Mouse (Mus musculus): ENCODE data around the gene Pi4k2a. TPM values are rescaled to one million over a fixed set of nuclear protein-coding genes. Genes with fewer than 3 reads are reported as not detected.
"Not testable (repeated sequence)": the region's sequence is repeated elsewhere in the genome, so short reads cannot be mapped to it uniquely, and the experiment has no call there.

The Pi4k2a gene
- polyA plus RNA-seq, 1 experiment = 41.3 TPM

- DNase-seq (ENCODE audit: low read depth) = no peak
- TF ChIP-seq CTCF (IDR thresholded peaks at IDR 0.05; ENCODE audit: borderline replicate concordance, extremely low read depth, insufficient read depth, insufficient read length) (no peak), POLR2A (IDR thresholded peaks at IDR 0.05; ENCODE audit: borderline replicate concordance, extremely low read depth, insufficient read depth, insufficient read length, poor library complexity, severe bottlenecking) (no peak)
Measured at GRCm38 (mm10) chr19:42068441-42069240, 21.6 kb upstream of the Pi4k2a start.

DNA sequence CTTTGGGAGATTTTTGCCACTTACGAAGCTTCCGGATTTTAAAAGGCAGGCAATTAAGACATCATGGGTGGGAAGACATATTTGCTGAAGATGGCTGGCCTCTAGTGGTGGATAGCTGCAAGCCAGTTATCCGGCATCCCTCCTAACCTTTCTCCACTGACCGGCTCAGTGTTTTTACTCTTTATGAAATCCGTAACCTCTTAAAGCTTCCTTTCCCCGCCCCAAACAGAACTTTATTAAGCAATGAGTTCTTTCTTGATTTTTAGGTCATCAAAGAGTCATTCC, 21.1 kb upstream of the Pi4k2a start:
- TF ChIP-seq CTCF (IDR thresholded peaks at IDR 0.05; ENCODE audit: borderline replicate concordance, extremely low read depth, insufficient read depth, insufficient read length) (peak; percentile 51; the same call in 1 of the 2 replicates), POLR2A (IDR thresholded peaks at IDR 0.05; ENCODE audit: borderline replicate concordance, extremely low read depth, insufficient read depth, insufficient read length, poor library complexity, severe bottlenecking) (no peak)
- DNase-seq (ENCODE audit: low read depth) = peak; percentile 38

- no peak for DNase-seq (ENCODE audit: low read depth)
Measured at GRCm38 (mm10) chr19:42071221-42071620, 19.0 kb upstream of the Pi4k2a start.

GRCm38 (mm10) chr19:42071886-42072608, 18.2 kb upstream of the Pi4k2a start:
- DNase-seq (ENCODE audit: low read depth) = no peak
- TF ChIP-seq POLR2A (IDR thresholded peaks at IDR 0.05; ENCODE audit: borderline replicate concordance, extremely low read depth, insufficient read depth, insufficient read length, poor library complexity, severe bottlenecking) (no peak), CTCF (IDR thresholded peaks at IDR 0.05; ENCODE audit: borderline replicate concordance, extremely low read depth, insufficient read depth, insufficient read length) (no peak)

More at GRCm38 (mm10) chr19:42071221-42071620, 19.0 kb upstream of the Pi4k2a start:
- TF ChIP-seq POLR2A (IDR thresholded peaks at IDR 0.05; ENCODE audit: borderline replicate concordance, extremely low read depth, insufficient read depth, insufficient read length, poor library complexity, severe bottlenecking) (no peak), CTCF (IDR thresholded peaks at IDR 0.05; ENCODE audit: borderline replicate concordance, extremely low read depth, insufficient read depth, insufficient read length) (no peak; the same call in 1 of the 2 replicates)

DNA sequence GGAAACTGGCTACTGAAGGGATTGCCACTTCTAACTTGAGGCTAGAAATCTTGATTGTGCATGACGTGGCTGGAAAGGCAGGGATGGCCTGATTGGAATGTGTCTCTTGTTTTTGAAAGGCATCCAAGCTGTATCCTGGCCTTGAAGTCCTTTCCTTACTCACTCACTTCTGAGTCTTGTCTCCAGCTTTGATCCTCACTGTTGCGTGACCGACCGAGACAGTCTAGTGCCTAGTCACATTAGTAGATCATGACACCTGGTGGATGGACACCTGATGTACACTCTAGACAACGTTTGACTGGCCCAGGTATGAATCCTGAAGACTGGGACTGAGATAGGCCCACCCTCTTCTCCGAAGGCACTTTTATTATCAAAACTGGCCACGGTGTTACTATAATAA, 17.5 kb upstream of the Pi4k2a start:
- no peak for DNase-seq (ENCODE audit: low read depth)
- TF ChIP-seq CTCF (IDR thresholded peaks at IDR 0.05; ENCODE audit: borderline replicate concordance, extremely low read depth, insufficient read depth, insufficient read length) (no peak), POLR2A (IDR thresholded peaks at IDR 0.05; ENCODE audit: borderline replicate concordance, extremely low read depth, insufficient read depth, insufficient read length, poor library complexity, severe bottlenecking) (no peak)

GRCm38 (mm10) chr19:42075051-42075450, 15.2 kb upstream of the Pi4k2a start:
- DNase-seq (ENCODE audit: low read depth) = no peak
- TF ChIP-seq POLR2A (IDR thresholded peaks at IDR 0.05; ENCODE audit: borderline replicate concordance, extremely low read depth, insufficient read depth, insufficient read length, poor library complexity, severe bottlenecking) = no peak
- no peak for TF ChIP-seq CTCF (IDR thresholded peaks at IDR 0.05; ENCODE audit: borderline replicate concordance, extremely low read depth, insufficient read depth, insufficient read length)

- TF ChIP-seq CTCF (IDR thresholded peaks at IDR 0.05; ENCODE audit: borderline replicate concordance, extremely low read depth, insufficient read depth, insufficient read length) = no peak
- no peak for TF ChIP-seq POLR2A (IDR thresholded peaks at IDR 0.05; ENCODE audit: borderline replicate concordance, extremely low read depth, insufficient read depth, insufficient read length, poor library complexity, severe bottlenecking)
- no peak for DNase-seq (ENCODE audit: low read depth)
Measured at GRCm38 (mm10) chr19:42075992-42076391, 14.3 kb upstream of the Pi4k2a start.

DNA sequence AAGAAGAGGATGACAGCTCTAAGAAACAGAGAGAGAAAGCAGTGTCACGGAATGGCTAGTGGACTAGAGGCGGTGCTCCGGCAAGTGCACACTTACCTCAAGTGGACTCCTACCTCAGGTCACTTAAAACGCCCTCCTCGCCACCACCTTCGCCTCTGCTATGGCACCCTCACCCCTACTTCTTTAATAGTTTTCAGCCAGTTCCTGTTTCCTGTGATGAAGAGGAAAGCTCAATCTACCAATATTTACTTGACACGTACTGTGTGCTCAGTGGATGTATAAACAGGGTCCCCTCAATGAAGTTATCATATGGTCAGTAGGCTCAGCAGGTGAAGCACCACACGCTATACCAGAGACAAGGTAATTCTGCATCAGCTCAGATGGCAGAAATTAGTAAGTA, 11.7 kb upstream of the Pi4k2a start:
- no peak for DNase-seq (ENCODE audit: low read depth)

DNA sequence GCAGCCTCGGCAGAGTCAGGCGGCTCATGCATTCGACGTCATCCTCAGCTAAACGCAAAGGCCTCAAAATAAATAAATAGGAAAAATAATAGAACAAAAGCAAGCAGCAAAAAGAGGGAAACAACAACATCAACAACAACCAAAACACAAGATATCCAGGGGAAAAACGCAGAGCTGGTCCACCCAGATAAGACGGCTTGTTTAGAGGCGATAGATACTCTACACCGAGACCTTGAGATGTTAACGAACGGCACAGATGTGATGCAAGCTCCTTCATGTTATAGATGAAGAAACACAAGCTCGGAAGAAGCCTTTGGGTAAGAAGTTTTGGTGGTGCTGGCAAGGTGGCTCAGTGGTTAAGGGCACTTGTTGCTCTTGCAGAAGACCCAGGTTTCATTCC, 11.3 kb upstream of the Pi4k2a start:
- no peak for TF ChIP-seq CTCF (IDR thresholded peaks at IDR 0.05; ENCODE audit: borderline replicate concordance, extremely low read depth, insufficient read depth, insufficient read length)
- TF ChIP-seq POLR2A (IDR thresholded peaks at IDR 0.05; ENCODE audit: borderline replicate concordance, extremely low read depth, insufficient read depth, insufficient read length, poor library complexity, severe bottlenecking) = no peak
- no peak for DNase-seq (ENCODE audit: low read depth)

More for the DNA sequence above, 11.7 kb upstream of the Pi4k2a start:
- no peak for TF ChIP-seq CTCF (IDR thresholded peaks at IDR 0.05; ENCODE audit: borderline replicate concordance, extremely low read depth, insufficient read depth, insufficient read length)
- no peak for TF ChIP-seq POLR2A (IDR thresholded peaks at IDR 0.05; ENCODE audit: borderline replicate concordance, extremely low read depth, insufficient read depth, insufficient read length, poor library complexity, severe bottlenecking)

GRCm38 (mm10) chr19:42079950-42080349, 10.3 kb upstream of the Pi4k2a start:
- TF ChIP-seq CTCF (IDR thresholded peaks at IDR 0.05; ENCODE audit: borderline replicate concordance, extremely low read depth, insufficient read depth, insufficient read length) (no peak), POLR2A (IDR thresholded peaks at IDR 0.05; ENCODE audit: borderline replicate concordance, extremely low read depth, insufficient read depth, insufficient read length, poor library complexity, severe bottlenecking) (no peak)
- no peak for DNase-seq (ENCODE audit: low read depth)

DNA sequence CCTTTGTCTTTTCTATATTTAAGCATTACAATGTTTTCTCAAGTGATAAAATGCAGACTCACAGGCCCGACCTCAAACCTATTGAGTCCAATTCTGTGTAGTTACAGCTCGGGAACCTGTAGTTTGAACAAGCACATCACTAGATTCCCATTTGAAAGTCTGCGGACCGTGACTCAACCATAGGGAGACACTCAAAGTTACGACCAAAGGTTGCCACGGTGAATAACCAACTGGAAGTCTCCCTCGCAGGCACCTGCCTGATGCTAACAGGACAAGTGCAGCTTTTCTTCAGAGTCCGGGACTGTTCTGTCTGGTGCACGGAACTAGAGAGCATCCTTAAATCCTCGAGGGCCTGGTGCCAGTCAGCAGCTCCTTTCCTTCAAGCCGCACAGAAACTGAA, 9.8 kb upstream of the Pi4k2a start:
- TF ChIP-seq CTCF (IDR thresholded peaks at IDR 0.05; ENCODE audit: borderline replicate concordance, extremely low read depth, insufficient read depth, insufficient read length) (no peak), POLR2A (IDR thresholded peaks at IDR 0.05; ENCODE audit: borderline replicate concordance, extremely low read depth, insufficient read depth, insufficient read length, poor library complexity, severe bottlenecking) (no peak)
- DNase-seq (ENCODE audit: low read depth) = no peak

DNA sequence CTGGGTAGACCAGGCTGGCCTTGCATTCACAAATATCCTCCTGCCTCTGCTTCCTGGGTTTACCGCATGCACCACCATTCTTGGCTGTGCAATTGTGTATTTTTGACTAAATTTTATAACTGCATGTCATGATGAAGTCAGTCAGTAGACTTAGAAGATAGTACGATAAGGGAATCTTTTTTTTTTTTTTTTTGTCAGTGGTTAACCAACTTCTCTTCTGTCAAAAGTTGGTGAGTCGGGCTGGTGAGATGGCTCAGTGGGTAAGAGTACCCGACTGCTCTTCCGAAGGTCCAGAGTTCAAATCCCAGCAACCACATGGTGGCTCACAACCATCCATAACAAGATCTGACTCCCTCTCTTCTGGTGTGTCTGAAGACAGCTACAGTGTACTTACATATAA, 8.7 kb upstream of the Pi4k2a start:
- DNase-seq (ENCODE audit: low read depth) = not testable (repeated sequence)
